Mouse (Mus musculus) frontal cortex, postnatal 10 days (tissue): Measurements from ENCODE around the gene Npr3.
"Not testable (repeated sequence)": the region's sequence is repeated elsewhere in the genome, so short reads cannot be mapped to it uniquely, and the experiment has no call there.

Source experiments
- DNase-seq, 2 experiments: peaks; one replicate each; pipeline ENCODE4 v3.0.0; 2022; ENCODE audit warnings: low spot score in 2 of 2, mixed read lengths in 1 of 2

Npr3 gene

DNA sequence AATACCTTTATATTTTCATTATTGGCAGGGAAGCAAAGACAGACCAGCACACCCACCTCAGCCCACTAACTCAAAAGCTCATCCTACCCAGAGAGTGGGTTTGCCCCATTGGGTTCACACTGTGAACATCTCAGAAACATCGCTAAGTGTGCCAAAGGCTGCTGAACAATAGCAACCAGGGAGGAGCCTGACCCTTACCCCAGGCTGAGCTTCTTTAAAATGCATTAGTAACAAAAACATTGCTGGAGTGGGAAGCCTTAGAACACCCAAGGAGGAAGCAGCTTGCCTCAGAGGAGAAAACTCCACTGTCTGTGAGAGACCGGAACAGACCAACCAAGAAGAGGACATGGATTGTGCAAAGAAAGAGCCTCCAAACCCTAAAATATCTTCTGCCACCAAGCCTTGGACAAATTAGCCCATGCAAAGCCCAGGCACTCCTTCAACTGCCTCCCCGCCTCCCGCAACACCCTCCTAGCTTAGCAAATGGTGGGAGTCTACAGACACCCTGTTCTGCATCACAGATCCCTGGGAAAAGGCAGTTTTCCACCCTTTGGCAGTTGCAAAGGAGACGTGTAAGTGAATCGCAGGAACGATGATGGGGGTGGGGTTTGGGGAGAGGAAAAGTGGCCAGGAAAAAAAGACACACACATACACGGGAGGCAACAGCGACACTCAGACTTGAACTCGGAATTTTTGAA lies 24.4 kb downstream of the Npr3 start:
- no peak for DNase-seq

DNA sequence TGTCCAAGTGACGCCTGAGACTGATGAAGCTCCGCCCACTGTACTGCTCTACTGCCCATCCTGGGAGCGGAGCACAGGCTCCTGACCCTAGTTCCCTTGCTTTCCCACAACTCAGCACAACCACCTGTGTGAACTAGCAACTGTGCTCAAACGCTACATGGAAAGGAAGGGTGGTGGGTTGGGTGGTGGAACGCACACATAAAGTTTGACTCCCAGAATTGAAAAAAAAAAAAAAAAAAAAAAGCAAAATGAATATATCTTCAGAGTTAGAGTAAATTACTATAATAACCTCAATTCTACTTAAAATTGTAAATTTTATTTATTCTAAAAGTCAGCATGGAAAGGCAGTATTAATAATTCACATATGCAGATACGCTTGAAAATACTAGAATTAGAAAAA lies 25.3 kb downstream of the Npr3 start:
- DNase-seq: no peak

DNA sequence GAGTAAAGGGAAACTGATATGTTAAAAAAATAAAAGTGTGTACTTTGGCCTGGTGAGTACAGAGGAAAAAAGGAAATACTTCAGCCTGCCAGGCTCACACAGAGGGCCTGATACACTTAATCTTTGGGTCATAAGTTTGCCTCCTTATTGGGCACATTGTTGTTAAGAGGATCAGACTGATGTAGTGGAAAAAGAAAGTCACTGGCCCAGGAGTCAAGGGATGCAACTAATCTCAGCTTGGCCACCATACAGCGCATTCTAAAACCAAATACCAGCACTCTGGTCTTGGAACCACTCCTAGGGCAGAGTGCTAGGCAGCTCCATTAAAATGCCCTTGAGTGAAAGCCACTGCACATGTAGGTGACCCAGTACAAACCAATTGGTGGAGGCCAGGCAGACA lies 28.8 kb downstream of the Npr3 start:
- no peak for DNase-seq

DNA sequence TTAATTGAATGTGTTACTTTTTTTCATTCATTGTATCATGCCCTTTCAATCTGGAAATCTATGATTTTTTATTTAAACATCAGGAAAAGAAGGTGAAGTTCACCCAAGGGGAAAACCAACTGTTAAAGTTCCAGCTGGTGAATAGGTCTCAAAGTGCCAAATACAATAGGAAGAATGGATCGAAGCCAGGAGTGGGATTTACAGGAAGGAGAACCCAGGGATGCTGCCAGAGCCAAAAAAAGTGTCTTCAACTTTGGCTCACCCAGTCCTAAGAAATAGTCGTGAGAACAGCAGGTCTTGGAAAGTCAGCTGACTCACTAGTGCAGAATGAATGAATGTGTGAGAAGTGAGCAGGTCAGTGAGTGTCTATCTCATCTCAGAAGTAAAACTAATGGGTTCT lies 29.8 kb downstream of the Npr3 start:
- DNase-seq: no peak

DNA sequence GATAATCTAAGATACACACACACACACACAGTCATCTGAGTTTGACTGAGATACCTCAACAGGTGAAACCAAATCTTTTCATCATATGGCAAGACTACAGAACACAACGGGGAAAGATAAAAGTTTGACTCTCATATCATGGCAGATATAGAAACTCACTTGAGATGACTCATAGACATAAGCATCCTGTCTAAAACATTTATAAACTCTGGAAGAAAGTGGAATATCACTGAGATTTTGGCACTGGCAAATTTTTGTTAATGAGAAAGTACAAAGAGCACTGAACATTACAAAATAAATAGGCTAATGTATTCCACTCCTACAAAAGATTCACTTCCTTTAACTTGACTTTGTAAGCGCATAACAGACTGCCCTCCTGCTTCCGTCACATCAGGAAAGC lies 40.2 kb downstream of the Npr3 start:
- DNase-seq: no peak

DNA sequence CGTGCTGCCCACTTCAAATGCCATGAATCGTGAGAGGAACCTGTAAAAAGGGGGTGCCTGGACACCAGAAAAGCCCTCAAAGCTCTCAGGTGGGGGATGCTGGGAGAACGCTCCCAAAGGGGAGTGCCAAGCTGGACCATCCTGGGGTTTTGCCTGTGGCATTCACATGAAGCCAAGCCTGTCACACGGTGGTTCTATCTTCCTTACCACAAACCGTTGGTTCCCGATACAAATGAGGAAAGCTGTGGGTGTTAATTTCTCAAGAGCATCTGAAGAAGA lies 43.6 kb downstream of the Npr3 start:
- DNase-seq: no peak

DNA sequence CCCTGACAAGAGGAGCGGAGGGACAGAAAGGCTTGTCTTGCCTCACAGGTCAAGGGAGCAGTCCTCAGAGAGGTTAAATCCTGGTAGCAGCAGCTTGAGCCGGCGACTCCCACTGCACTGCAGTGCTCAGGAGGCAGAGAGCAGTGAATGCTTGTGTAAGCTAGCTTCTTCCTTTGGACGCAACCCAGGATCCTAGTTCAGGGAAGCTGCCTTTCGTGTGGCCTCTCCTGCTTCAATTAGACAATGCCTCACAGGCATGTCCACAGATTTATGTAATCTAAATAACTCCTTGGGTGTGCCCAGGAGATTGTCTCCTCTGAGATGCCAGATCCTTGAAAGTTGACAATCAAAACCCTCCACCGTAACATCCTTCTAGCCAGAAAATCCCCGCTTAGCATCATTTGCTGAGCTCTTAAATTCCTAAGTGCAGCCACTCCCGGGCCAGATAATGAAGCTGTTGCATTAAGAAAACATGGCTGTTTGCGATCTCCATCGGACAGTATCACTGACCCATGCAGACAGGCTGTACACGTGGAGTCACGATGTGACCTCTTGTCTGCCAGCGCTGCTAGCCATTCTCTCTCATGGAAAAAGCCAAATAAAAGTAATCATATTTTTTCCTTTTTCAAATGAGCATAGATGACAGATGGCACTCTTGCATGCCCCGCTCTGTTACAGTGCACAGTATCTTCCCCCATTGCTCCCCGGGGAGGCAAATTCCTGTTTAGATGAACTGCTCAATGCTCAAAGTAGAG lies 44.1 kb downstream of the Npr3 start:
- no peak for DNase-seq

DNA sequence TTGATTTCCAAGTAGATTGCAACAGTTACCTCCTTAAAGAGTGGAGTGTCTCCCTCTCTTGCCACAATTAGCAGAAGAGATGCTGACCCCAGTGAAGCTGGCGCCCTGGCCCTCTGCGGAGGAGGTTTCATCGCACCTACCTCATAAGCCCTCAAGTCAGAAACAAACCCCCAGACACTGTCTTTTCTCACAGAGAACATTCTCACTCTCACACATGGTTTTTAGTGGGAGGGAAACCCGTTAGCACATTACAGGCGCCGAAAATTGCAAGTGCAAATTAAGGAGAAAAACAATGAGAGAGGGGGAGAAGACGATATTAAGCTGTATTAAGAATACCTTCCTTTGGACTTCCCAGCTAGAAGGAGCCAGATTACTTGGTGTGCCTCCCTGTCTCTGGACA lies 44.8 kb downstream of the Npr3 start:
- DNase-seq: no peak

DNA sequence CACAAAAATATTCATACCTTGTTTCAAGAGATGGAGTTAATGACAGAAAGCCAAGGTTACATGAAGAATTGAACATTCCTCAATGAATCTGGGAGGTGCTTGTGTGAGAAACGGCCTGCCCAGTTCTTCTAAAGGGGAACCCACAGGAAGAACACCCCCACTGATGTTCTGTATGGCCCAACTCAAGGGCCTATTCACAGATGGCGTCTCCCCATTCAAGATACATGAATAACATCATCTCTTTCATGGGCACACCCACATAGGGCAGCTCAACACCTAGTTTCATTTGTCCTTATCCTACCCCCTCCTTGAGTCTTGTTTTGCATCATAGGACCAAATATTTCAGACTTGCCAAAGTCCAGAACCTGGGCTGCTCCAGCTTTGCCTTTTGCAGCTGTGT lies 46.8 kb downstream of the Npr3 start:
- DNase-seq: no peak

DNA sequence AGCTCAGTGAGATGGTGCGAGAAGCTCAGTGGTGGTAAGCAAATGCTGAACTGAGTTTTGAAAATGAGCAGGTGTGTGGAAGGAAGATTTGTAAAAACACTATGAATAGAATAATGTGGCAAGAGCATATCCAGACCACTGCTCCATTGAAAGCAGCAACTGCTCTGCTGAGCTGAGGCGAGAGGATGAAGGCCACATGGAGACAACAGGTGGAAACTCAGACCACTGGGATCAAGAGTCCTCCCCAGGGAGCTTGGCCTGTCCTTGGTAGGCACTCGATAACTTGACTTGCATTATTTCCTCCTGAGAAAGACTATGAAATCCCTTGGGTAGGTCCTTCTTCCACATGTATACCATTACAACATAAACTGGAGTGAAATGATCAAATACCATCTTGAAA lies 47.3 kb downstream of the Npr3 start:
- no peak for DNase-seq

DNA sequence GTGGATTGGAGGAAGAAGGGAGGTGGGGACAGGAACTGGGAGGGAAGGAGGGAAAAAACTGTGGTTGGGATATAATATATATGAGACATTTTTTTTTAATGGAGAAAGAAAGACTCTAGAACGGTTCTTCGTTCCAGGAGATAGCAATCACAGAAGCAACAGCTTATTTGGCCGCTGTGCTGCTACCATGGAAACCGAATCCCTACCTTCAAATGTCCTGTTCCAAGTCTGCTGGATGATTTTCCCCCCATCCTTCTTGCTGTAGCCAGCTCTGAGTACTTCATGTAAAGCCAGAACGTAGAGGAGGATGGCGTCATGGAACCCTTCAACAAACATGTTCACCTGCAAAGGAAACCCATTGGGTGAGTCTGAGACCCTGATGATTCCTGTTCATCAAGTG lies 48.7 kb downstream of the Npr3 start:
- no peak for DNase-seq

DNA sequence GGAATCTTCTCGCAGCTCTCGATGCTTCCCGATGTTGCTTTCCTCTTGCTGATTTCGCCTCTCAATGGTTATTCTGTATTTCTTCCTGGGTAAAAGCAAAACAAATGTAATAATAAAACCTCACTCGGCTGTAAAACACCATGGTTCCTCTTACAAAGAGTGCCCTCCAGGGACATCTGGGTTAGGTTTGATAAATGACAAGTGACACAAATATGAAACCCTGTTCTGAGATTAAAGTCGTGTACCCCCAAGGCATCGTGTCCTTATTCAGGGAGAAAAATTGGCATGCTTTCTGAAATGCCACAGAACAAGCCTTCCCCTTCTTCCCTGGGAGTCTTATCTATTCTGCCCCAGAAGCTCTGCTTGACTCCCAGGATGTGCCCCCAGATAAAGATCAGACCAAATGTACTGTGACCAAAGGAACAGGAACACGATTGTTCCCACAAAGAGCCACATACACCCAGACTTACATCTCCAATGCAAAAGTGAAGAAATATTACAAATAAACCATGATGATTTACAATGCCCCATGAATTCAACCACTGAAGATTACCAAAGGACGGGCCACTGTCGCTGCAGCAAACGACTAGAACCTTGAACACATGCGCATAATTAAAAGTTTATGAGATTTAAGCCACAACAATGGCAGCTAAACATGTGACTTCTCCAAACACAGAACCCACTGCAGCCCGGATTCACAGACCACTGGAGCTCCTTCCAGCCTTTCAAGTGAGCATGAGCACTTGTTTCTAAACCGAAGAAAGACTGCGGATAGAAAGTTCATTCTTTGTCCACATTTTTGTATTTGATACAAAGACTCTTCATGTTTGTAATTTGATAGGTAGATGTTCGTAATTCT lies 61.7 kb downstream of the Npr3 start:
- DNase-seq: no peak

DNA sequence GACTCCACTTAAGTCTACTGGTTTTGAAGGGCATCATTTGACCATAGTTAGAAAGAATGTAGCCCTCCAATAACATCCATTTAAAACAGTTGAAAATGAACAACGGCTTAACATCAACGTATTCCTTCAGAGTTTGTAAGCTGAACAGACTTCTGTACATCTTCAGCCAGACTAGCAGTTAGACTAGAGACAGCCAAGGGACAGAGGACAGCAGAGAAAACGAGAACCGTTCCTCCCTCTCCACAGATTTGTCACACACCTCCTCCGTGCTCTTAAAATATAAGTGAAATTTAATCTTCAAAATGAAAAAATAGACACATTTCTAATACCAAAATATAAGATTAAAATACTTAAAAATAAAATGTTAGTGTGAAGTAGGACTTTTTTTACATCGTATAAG lies 63.0 kb downstream of the Npr3 start:
- no peak for DNase-seq

DNA sequence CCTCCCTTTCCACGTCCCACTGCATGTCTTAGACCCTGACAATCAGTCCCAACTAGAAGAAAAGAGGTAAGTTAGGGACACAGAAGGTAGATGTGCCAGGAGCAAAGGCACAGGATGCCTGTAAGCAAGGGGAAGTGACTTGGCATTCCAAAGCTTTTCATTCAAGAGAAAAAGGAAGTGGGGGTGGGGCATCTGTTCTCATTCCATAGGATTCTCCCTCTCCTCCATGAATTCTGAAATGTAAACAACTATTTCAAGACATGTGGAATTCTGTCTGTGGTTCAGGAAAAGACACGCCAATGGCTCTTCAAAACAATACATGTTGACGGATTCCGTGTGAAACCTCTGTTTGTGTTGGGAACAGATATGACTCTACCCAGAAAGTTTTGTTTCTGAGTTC lies 65.3 kb downstream of the Npr3 start:
- no peak for DNase-seq

DNA sequence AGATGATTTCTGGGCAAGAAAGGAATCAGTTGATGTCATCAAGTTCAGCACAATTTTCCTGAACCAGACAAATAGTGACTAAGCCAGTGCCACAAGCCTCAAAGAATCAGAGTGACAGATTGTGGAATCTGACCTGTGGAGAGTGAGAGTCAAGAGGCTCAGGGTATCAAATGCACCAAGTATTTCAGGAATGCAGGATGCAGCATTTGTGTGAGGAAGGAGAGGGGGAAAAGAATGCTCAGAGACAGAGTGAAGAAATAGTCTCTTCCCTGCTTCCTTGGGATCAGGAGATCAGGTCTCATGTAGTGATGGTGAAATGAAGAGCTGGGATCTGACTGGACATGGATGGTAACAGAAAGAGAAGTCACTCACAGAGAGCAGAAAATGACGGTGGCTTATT lies 71.2 kb downstream of the Npr3 start:
- DNase-seq: no peak

DNA sequence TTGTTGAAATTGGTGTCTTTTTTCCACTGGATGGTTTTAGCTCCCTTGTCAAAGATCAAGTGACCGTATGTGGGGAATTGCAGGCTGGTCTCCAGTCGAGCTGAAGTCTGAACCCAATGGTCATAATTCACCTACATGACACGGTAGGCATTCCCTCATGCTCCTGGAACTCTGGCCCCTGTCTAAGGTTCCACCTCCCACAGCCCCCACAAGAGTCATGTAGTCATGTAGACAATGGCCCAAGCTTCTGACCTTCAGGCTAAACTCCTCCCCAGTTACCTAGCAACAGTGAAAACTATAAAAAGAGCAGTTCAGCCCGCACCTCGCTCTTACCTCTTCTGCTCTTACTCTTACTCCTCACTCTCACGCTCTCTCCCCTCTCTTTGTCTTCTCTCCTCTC lies 84.7 kb downstream of the Npr3 start:
- not testable (repeated sequence) for DNase-seq

DNA sequence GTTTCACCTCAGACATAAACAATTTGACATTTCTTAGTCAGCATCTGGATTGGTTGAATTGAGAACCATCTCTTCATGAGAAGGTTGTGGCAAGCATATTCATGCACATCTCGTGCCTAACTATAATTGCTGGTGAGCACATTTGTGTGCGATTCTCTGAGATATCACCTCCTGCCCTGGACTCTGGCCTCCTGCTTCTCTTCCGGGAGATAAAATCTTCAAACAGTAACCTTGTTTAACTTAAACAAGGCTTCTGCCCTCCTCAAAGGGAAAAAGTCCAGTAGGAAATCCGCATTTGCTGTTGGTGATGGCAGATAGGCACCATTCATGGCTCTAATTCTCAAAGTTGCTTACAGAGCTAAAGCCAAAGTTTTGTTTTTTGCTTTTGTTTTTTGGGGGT lies 91.5 kb downstream of the Npr3 start:
- no peak for DNase-seq

DNA sequence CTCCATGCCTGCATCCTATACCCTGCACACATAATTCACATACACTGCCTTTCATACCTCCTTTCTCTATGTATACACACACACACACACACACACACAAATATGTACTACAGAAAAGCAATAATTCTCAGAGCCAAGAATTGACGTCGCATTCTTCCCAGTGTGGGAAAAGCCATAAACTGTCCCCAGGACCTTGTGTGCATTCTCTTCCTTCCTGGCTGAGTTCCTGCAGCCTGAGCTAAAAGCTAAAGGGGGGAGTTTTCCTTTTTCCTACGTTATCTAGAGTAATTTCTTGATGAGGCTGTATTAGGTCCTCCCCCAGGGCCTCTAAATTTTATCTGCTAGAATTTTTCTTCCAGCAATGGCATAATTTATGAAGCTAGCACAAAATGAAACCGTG lies 103.5 kb downstream of the Npr3 start:
- DNase-seq: no peak

DNA sequence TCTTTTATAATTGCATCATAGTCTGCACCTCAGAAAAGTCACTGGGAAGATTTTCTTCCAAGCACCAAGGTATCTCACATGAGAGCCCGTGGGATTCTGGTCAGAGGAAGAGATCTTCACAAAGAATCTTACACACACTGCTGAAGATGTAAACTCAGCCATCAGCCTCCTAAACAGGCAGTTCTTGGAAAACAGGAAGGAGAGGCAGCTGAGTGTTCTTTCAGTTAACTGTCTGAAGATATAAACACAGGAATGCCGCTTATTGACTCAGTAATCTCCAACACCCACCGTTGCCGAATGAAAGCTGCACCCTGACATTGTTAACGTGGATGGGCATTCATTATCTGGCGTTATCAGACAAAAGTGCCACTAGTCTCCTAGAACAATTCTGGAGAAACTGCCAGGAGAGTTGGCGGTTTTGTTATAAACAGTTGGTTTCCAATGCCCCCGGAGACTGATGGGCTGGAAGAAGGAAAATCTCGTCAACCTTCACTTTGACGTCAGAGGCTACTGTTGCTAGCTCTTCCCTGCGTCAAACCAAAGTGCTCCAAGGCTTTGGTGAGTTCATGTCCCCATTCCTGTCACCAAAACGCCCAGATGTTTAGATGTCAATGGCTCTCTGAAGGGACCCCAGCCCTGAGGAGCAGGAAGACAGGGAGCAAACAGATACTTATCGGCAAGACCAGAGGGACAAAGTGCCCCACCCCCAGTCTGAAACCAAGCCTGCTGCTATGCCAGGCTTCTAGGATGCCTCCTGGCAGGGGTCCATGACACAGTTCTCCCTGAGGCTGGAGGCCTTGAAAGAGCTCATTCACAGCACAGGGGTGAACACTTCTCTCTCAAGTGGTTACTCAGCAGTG lies 105.0 kb downstream of the Npr3 start:
- peak; percentile 26 to 29 for DNase-seq

DNA sequence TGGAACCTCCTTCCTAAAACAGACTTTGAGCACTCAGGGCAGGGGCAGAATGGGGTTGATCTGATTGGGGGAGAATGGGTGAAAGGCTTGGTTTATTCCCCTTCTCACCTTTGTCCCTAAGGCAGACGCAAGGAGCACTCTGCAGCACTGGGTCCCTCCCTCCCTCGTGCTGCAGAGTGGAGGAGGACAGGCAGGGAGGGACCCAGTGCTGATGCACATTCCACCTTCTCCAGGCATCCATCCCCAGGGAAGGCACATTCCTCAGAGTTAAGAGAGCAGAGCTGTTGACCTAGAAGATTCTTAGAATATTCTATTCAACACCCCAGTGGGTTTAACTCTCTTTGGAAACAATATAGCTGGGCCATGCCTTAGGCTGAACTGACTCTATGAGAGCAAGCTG lies 112.5 kb downstream of the Npr3 start:
- no peak for DNase-seq
